Mouse (Mus musculus) brain, adult 2 months (tissue): ENCODE data around the gene Helz.
A peak's percentile ranks its signal among the peaks of the same experiment; 100 is the strongest.

Experiments
- DNase-seq: peaks from one replicate; pipeline ENCODE4 v3.0.0; 2011; ENCODE audit warnings: low read depth, low spot score

Helz gene

DNA sequence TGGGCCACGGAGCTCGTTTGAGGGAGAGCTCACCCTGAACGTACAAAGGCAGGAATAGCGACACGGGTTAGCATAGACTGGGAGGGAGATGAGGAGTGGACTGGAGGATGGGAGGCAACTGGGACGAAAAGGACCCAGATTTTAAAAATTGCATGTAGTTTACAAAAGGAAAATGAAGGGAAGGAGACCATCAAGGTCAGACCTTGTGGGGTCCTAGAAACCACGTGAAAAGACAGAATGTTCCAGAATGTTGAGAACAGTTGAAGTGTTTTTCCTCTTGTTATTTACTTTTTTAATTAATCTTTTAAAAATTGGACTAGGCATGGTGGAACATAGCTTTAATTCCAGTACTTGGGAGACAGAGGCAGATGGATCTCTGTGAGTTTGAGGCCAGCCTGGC is 173.3 kb downstream of the Helz start:
- DNase-seq: no peak

DNA sequence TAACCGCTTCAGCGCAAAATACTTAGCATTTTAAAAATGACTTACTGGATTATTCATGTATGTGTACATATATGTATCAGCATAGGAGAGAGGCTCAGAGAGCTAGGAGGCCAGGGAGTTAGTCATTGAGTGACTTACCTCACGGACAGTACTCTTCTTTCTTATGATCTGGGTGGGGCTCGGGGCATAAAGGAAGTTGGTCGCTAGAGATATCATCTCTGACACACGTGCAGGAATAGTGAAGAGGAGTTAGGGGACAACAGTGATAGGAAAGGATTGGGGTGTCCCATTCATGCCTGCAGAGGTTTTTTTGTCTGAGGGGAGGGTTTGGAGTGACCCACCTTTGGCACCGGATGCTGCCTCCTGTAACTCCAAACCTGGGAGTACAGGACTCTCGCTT is 176.9 kb downstream of the Helz start:
- DNase-seq: no peak

- DNase-seq: peak; percentile 38
Observed at GRCm38 (mm10) chr11:107728073-107728863, 180.5 kb downstream of the Helz start.

- DNase-seq: no peak
Observed at GRCm38 (mm10) chr11:107729141-107729540, 181.4 kb downstream of the Helz start.

GRCm38 (mm10) chr11:107730940-107731339 is 183.2 kb downstream of the Helz start:
- DNase-seq: peak; percentile 80

- DNase-seq: peak; percentile 71
Observed at GRCm38 (mm10) chr11:107731498-107731897, 183.8 kb downstream of the Helz start.

DNA sequence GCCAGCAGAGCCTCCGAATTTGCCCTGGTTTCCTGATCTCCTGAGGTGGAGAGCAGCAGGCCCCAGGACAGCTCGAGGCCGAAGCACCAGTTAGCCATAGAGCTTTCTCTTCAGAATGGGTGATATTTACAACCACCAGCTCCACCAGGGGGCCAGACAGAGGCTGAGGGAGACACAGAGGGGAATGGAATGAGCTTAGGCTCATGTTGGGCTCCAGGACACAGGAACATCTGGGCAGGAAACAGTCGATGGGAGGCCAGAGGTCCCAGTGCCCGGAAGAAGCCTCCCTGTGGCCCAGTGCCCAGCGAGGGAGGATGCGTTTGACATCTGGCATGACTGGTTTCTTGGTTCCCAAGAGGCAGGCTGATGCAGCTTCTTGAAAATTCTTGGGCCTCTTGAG is 186.4 kb downstream of the Helz start:
- no peak for DNase-seq

- DNase-seq: no peak
Observed at GRCm38 (mm10) chr11:107737886-107738285, 190.2 kb downstream of the Helz start.

- DNase-seq: peak; percentile 43
Observed at GRCm38 (mm10) chr11:107738418-107739099, 190.8 kb downstream of the Helz start.

- DNase-seq: no peak
Observed at GRCm38 (mm10) chr11:107743100-107743499, 195.4 kb downstream of the Helz start.
